Mouse (Mus musculus) ES-E14 (cell line): ENCODE results near the gene Thrap3. TPM values are rescaled to one million over a fixed set of nuclear protein-coding genes. Genes with fewer than 3 reads are reported as not detected.
A peak's percentile ranks its signal among the peaks of the same experiment; 100 is the strongest.
"Not testable (repeated sequence)": the region's sequence is repeated elsewhere in the genome, so short reads cannot be mapped to it uniquely, and the experiment has no call there.

Source experiments
- DNase-seq: peaks from one replicate; pipeline ENCODE4 v3.0.0-alpha.2; 2013; ENCODE audit warnings: low read depth, low spot score
- H3K27ac ChIP-seq: 2 replicates; pipeline ENCODE4 v1.5.1; 2012; ENCODE audit warnings: low read depth, mild to moderate bottlenecking, low read length, moderate library complexity, mixed read lengths; ENCODE audit not compliant: poor library complexity, insufficient read depth, severe bottlenecking
- H3K36me3 ChIP-seq: 2 replicates; pipeline ENCODE4 v1.6.1; 2012; ENCODE audit warnings: mild to moderate bottlenecking, low read length, moderate library complexity, mixed read lengths; ENCODE audit not compliant: control insufficient read depth, poor library complexity, insufficient read depth, severe bottlenecking
- H3K4me1 ChIP-seq, 2 experiments: fragments of 150-350 bp in 1 of 2; sonication (generic) in 1 of 2; 2 replicates each; pipeline ENCODE4 v1.6.1; 2012; ENCODE audit warnings: low read length in 2 of 2, mild to moderate bottlenecking in 1 of 2, mixed read lengths in 1 of 2; ENCODE audit not compliant: control insufficient read depth in 2 of 2, insufficient read depth in 2 of 2, poor library complexity in 1 of 2
- H3K4me3 ChIP-seq, 2 experiments: fragments of 150-350 bp in 1 of 2; sonication (generic) in 1 of 2; 2 replicates each; pipeline ENCODE4 v1.5.1; 2012; ENCODE audit warnings: low read length in 2 of 2, low read depth in 1 of 2, mild to moderate bottlenecking in 1 of 2, mixed read lengths in 1 of 2; ENCODE audit not compliant: insufficient read depth in 1 of 2, poor library complexity in 1 of 2, severe bottlenecking in 1 of 2
- H3K9ac ChIP-seq: 2 replicates; pipeline ENCODE4 v1.6.1; 2012; ENCODE audit warnings: low read depth, mild to moderate bottlenecking, low read length, mixed read lengths; ENCODE audit not compliant: poor library complexity, insufficient read depth, severe bottlenecking
- H3K9me3 ChIP-seq: fragments of 150-350 bp; sonication (generic); 2 replicates; pipeline ENCODE4 v1.6.1; 2012; ENCODE audit warnings: low read depth, mild to moderate bottlenecking, low read length; ENCODE audit not compliant: control insufficient read depth, insufficient read depth
- CHD2 ChIP-seq: IDR thresholded peaks from 2 replicates; pipeline ENCODE4 v1.6.1; 2014; ENCODE audit warnings: mild to moderate bottlenecking, low read depth, low read length, inconsistent platforms
- HCFC1 ChIP-seq: IDR thresholded peaks from 2 replicates; pipeline ENCODE4 v1.6.1; 2012; ENCODE audit warnings: low read length, inconsistent platforms, borderline replicate concordance; ENCODE audit not compliant: insufficient read depth
- MAFK ChIP-seq: IDR thresholded peaks from 2 replicates; pipeline ENCODE4 v1.6.1; 2014; ENCODE audit warnings: mild to moderate bottlenecking, low read depth, low read length, inconsistent platforms; ENCODE audit not compliant: insufficient read depth
- ZC3H11A ChIP-seq: IDR thresholded peaks from 2 replicates; pipeline ENCODE4 v1.6.1; 2012; ENCODE audit warnings: low read depth, mild to moderate bottlenecking, inconsistent platforms, low read length, borderline replicate concordance
- ZNF384 ChIP-seq: IDR thresholded peaks from 2 replicates; pipeline ENCODE4 v1.6.1; 2012; ENCODE audit warnings: low read depth, low read length, inconsistent platforms
- in situ Hi-C, 2 experiments: fragments of 600-800 bp; cut with MboI; formaldehyde crosslinking; loops; one replicate each; pipeline ENCODE4 v1.15.1; 2025; ENCODE audit warnings: low sequenced_read_pairs in 2 of 2, inconsistent platforms in 1 of 2; ENCODE audit not compliant: unreplicated experiment in 2 of 2
- total RNA-seq: library from RNA; depleted of rRNA; stranded (reverse); fragments of 300-350 nt; gene quantifications from 2 replicates; pipeline ENCODE4 v1.2.3, GENCODE M21; 2012

Thrap3 gene
- total RNA-seq, 1 experiment: 211 TPM

- TF ChIP-seq ZC3H11A (no peak), MAFK (no peak), CHD2 (no peak), ZNF384 (no peak), HCFC1 (no peak)
- Histone ChIP-seq H3K4me3 (no peak overlapping the region), H3K9ac (no peak overlapping the region), H3K27ac (no peak overlapping the region), H3K4me1 (peaks cover 0 to 9% of the 10 kb centered on the region in 2 experiments; a peak in 3 of 4 replicates), H3K36me3 (peaks cover 6% of the 10 kb centered on the region; the same call in 1 of the 2 replicates), H3K9me3 (no peaks in the 10 kb centered on the region)
- DNase-seq: no peak
- in situ Hi-C loops: loop anchor here in 1 of 2 experiments (10.0 kb wide), 1 partner anchor 78 kb away; no protein-coding TSS in a partner anchor
These were observed 24.1 kb upstream of the Thrap3 start for GRCm38 (mm10) chr4:126226640-126227039.

GRCm38 (mm10) chr4:126222631-126223030 lies 20.1 kb upstream of the Thrap3 start:
- Histone ChIP-seq H3K27ac (no peak overlapping the region), H3K9me3 (no peaks in the 10 kb centered on the region), H3K36me3 (no peaks in the 10 kb centered on the region), H3K4me1 (peaks cover 0 to under 1% of the 10 kb centered on the region in 2 experiments; a peak in 1 of 4 replicates), H3K4me3 (no peak overlapping the region), H3K9ac (no peak overlapping the region)
- no peak for TF ChIP-seq HCFC1
- TF ChIP-seq MAFK: 0 out of 2 replicates have a peak, but pooled peaks have one; percentile 2
- DNase-seq: no peak
- in situ Hi-C loops: loop anchor here (5.0 to 10.0 kb wide), 2 partner anchors 82 to 85 kb away; no protein-coding TSS in a partner anchor

GRCm38 (mm10) chr4:126220045-126220444 lies 17.5 kb upstream of the Thrap3 start:
- Histone ChIP-seq H3K36me3 (no peaks in the 10 kb centered on the region), H3K4me1 (no peaks in the 10 kb centered on the region), H3K4me3 (no peak overlapping the region), H3K27ac (no peak overlapping the region), H3K9ac (no peak overlapping the region), H3K9me3 (no peaks in the 10 kb centered on the region)
- no peak for DNase-seq
- TF ChIP-seq CHD2 (no peak), ZNF384 (no peak), MAFK (no peak)
- in situ Hi-C loops: loop anchor here (5.0 to 10.0 kb wide), 2 partner anchors 85 to 87 kb away; no protein-coding TSS in a partner anchor

- in situ Hi-C loops, H3K27ac ChIP-seq, H3K36me3 ChIP-seq, H3K4me1 ChIP-seq, H3K9ac ChIP-seq, DNase-seq, H3K4me3 ChIP-seq, H3K9me3 ChIP-seq: not testable (repeated sequence)
These were observed 17.0 kb upstream of the Thrap3 start for GRCm38 (mm10) chr4:126219540-126219939.

- DNase-seq: no peak
- Histone ChIP-seq H3K36me3 (no peaks in the 10 kb centered on the region), H3K27ac (no peak overlapping the region), H3K9me3 (no peaks in the 10 kb centered on the region), H3K9ac (no peak overlapping the region), H3K4me3 (no peak overlapping the region), H3K4me1 (no peaks in the 10 kb centered on the region)
- in situ Hi-C loops: no loop called here
- TF ChIP-seq ZNF384: no peak
- no peak for TF ChIP-seq HCFC1
- no peak for TF ChIP-seq MAFK
- TF ChIP-seq ZC3H11A: no peak
- TF ChIP-seq CHD2: no peak
These were observed 15.2 kb upstream of the Thrap3 start for GRCm38 (mm10) chr4:126217771-126218170.
